Mouse (Mus musculus): ENCODE measurements around the gene Gltp.
A peak's percentile ranks its signal among the peaks of the same experiment; 100 is the strongest.

Gene Gltp

GRCm38 (mm10) chr5:114690633-114691567 lies at the start of gene Gltp:
Gene Gltp, minus strand, starts transcription at chr5:114690984.
- DNase-seq (ENCODE audit: low spot score in 2 of 2), result peak; percentile 95 to 96

DNA sequence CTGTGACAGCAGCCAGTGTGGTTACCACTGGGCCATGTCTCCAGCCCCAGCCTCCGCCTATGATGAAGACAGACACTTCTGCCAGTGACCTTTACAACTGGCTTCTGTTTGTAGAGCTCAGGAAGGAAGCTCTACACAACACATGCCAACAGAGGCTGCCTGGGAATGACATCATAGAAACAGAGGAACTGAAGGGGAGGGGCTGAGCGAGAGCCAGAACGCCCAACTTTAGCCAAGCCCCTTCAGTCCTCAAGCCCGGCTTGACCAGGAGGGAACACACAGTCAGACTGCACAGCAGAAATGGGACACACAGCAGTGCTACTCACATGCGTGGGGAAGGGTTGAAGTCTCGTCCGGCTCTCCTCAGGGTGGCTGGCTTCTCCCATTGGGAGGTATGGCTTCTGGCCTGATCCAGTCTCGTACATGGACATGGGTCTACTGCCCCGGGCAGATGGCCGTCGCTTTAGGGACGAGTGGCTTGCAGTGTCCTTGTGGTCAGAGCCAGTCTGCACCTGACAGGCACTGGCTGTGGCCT lies 48.0 kb upstream of the Gltp start:
- DNase-seq (ENCODE audit: low spot score in 2 of 2), result no peak

GRCm38 (mm10) chr5:114737090-114737887 lies 46.5 kb upstream of the Gltp start:
- DNase-seq (ENCODE audit: low spot score in 2 of 2), result no peak

GRCm38 (mm10) chr5:114733606-114734005 lies 42.8 kb upstream of the Gltp start:
- no peak for DNase-seq (ENCODE audit: low spot score in 2 of 2)

- no peak for DNase-seq (ENCODE audit: low spot score in 2 of 2)
Observed at GRCm38 (mm10) chr5:114731969-114732368, 41.2 kb upstream of the Gltp start.

DNA sequence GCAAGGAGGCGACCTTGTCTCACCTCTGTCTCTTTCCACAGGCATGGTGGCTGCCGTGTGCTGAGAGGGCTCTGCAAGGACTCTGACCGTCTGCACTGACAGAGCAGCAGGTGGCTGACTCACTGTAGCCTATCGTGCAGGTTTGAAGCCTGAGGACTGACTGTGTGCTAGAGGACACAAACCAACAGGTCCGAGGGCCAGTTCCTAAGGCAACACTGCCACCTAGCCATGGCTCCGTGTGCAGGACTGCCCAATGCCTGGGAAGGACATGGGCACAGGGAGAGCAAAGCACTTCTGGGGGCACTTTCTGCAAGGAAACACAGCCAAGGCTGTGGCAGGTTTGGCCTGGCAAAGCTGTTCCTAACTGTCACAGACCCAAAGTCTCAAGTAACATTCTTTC lies 40.7 kb upstream of the Gltp start:
- DNase-seq (ENCODE audit: low spot score in 2 of 2), result no peak

DNA sequence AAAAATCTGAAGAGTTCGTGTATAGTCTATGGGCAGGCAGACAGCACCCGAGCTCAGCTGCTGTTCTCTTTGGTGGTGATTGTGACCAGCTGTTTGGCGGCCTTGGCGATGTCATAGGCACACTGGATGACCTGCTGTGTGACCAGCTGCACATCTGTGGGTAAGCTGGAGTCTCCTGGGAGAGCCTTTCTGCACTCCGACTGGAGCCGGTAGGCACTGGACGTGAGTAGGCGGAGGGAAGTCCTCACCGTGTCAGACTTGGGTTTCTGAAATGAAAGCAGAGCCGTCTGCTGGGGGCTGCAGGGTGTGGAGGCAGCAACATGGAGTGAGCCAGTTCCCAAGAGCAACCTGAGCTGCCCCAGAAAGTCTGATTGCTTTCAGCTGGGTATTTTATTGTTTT lies 39.3 kb upstream of the Gltp start:
- DNase-seq (ENCODE audit: low spot score in 2 of 2), result no peak

GRCm38 (mm10) chr5:114728160-114728559 lies 37.4 kb upstream of the Gltp start:
- DNase-seq (ENCODE audit: low spot score in 2 of 2), result no peak

DNA sequence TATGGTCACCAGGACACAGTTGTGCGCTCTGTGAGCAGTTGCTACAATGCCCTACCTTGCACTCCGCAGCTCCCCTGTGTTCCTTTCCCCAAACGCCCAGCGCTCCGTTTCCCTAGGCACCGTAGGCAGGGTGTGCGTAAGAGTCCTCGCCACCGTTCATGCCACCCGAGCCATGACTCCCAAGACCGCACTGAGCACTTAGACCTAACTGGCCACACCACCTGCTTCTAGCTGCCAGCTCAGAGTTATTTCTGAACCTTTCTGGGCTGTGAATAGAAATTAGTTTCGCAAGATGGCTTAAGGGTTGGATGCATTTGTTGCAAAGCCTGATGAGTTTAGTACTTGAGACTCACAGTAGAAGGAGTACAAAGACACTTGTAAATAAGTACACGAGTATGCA lies 32.1 kb upstream of the Gltp start:
- no peak for DNase-seq (ENCODE audit: low spot score in 2 of 2)

DNA sequence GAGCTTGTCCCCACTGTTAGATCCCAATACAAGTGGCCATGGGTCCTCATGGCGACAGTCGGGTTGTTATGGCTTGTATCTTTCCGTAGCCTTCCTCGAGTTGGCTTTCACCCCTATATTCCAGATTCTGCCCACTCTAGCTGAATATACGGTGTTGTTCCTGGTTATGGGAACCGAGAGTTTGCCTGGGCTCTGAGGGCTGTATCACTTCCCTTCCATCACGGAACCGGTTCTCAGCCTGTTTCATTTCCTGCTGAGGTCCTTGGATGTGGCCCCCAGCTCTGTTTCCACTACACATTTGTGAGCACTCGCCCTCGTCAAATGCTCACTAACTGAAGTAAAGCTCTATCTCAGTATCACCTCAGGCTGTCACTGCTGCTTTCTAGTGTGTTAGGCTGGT lies 31.2 kb upstream of the Gltp start:
- DNase-seq (ENCODE audit: low spot score in 2 of 2), result no peak

- no peak for DNase-seq (ENCODE audit: low spot score in 2 of 2)
Observed at GRCm38 (mm10) chr5:114720784-114721183, 30.0 kb upstream of the Gltp start.

GRCm38 (mm10) chr5:114719928-114720270 lies 29.1 kb upstream of the Gltp start:
- DNase-seq (ENCODE audit: low spot score in 2 of 2), result no peak

DNA sequence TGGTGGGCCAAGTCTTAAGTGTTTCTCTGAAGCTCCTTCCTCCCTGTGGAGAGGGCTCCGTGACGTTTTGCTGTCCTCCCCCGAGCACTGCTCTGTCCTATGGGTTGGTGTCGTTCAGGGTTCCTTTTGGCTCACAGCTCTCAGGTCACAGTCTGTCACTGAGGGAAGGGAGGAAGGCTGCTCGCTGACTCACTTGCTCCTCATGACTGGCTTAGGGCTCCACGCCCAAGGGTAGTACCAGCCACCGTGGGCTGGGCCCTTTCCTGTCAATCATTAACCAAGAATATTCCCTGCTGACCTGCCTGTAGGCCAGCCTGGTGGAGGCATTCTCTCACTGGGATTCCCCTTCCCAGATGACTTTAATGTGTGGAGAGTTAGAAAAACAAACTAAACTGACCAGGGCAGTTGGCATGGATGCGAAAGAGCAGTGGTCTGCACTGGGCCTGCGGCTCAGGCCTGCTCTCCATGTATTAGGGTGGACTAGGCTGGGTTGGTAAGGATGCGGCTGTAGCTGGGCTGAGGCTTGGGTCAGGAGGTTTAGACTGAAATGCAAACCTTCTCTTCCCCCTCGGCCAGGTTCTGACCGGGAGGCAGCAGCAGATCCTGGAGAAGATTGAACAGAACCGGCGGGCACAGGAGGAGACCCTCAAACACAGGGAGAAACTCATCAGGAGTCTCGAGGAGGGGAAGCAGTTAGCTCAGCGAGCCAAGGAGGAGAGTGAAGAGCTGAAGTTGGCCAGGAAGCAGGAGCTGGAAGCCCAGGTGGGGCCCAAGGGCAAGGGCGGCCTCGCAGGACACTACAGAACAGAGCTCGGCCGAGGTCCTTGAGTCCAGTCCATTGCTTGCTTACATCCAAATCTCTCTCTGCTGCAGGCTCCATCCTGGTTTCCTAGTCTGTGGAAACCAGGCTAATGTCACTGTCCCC lies 28.5 kb upstream of the Gltp start:
- no peak for DNase-seq (ENCODE audit: low spot score in 2 of 2)

DNA sequence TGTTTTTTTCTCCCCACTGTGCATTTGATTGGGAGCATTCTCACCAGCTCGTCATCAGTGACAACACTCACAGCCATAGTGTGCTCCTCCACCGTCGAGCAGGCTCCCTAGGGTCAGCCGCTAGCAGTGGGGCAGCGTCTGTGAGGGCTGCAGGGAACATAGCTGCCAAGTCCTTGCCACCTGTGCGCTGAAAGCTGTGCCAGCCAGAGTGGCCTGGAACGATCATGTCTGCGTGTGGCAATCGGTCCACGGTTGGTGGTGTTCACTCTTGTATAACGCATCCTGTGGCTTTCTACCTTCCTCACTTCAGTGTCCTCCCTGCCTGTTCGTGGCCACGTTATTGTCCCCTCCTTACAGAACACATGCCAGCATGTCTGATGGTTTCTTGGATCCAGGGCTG lies 27.7 kb upstream of the Gltp start:
- no peak for DNase-seq (ENCODE audit: low spot score in 2 of 2)

DNA sequence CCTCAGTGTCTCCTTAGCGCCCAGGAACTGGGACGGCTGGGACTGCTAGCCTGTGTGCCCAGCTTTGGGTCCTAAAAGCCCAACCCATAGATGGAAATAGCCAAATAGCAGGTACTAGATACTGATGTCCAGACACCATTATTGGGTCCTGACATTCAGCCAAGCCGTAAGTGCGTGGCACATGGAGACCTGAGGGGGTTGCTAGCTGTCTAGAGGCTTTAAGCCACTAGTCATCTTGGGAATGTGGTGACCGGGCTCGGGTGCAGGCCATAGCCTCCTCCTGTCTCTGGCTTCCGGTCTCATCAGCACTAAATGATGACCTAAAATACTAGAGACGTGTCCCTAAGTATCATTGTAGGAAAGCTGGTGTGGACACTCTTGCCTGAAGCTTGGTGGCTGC lies 27.2 kb upstream of the Gltp start:
- DNase-seq (ENCODE audit: low spot score in 2 of 2), result no peak

DNA sequence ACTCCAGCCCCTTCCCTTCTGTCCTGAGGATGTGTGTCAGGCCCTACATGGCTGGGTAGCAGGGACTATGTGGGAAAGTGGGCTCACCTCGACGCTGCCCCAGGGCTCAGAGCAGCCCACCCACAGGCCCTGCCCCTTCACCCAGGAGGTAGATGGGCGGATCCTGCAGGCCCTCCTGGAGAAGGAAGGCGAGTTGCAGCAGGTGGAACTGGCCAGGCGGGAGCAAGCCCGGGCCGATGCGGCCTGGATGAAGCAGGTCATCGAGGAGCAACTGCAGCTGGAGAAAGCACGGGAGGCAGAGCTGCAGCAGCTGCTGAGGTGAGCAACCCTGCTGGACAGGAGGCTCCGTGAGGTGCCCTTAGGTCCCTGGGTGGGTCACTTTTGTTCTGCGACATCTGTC lies 26.5 kb upstream of the Gltp start:
- no peak for DNase-seq (ENCODE audit: low spot score in 2 of 2)

- DNase-seq (ENCODE audit: low spot score in 2 of 2), result no peak
Observed at GRCm38 (mm10) chr5:114714551-114714950, 23.8 kb upstream of the Gltp start.

- peak in 1 of 2 experiments; percentile 30 for DNase-seq (ENCODE audit: low spot score in 2 of 2)
Observed at GRCm38 (mm10) chr5:114709357-114709756, 18.6 kb upstream of the Gltp start.

- no peak for DNase-seq (ENCODE audit: low spot score in 2 of 2)
Observed at GRCm38 (mm10) chr5:114708491-114708890, 17.7 kb upstream of the Gltp start.

- DNase-seq (ENCODE audit: low spot score in 2 of 2), result peak; percentile 88 to 91
Observed at GRCm38 (mm10) chr5:114707265-114708068, 16.7 kb upstream of the Gltp start, which contains the start of gene Tchp. Gene Tchp, plus strand, starts transcription at chr5:114707760.
